Mouse (Mus musculus) heart, postnatal 0 days (tissue): ENCODE results near the gene Edem1. TPM values are rescaled to one million over a fixed set of nuclear protein-coding genes. Genes with fewer than 3 reads are reported as not detected.

ENCODE experiments used
- ATAC-seq: fragments of 200-750 bp; cut with Nextera tagmentation; 2 replicates; pipeline ENCODE4 v1.8.0; 2017; ENCODE audit warnings: low read depth, moderate number of reproducible peaks, moderate library complexity; ENCODE audit not compliant: insufficient read depth
- DNase-seq: peaks from one replicate; pipeline ENCODE4 v3.0.0-alpha.2; 2016; ENCODE audit warnings: low spot score
- H3K27ac ChIP-seq: fragments of 300-500 bp; sonication (generic); 2 replicates; pipeline ENCODE4 v1.5.1; 2014; ENCODE audit warnings: low read depth, mild to moderate bottlenecking
- H3K27me3 ChIP-seq: fragments of 300-500 bp; sonication (generic); 2 replicates; pipeline ENCODE4 v1.6.1; 2014; ENCODE audit warnings: low read length, mixed read lengths; ENCODE audit not compliant: control insufficient read depth, insufficient read depth
- H3K36me3 ChIP-seq: fragments of 300-500 bp; sonication (generic); replicated peaks from 2 replicates; pipeline ENCODE4 v1.6.1; 2014; ENCODE audit warnings: low read length, mixed read lengths; ENCODE audit not compliant: control insufficient read depth, insufficient read depth
- H3K4me1 ChIP-seq: fragments of 300-500 bp; sonication (generic); 2 replicates; pipeline ENCODE4 v1.6.1; 2014; ENCODE audit warnings: antibody characterized with exemption; ENCODE audit not compliant: control insufficient read depth, insufficient read depth
- H3K4me2 ChIP-seq: fragments of 300-500 bp; sonication (generic); 2 replicates; pipeline ENCODE4 v1.6.1; 2014; ENCODE audit warnings: low read depth, mild to moderate bottlenecking, low read length, moderate library complexity
- H3K4me3 ChIP-seq: fragments of 300-500 bp; sonication (generic); 2 replicates; pipeline ENCODE4 v1.5.1; 2014; ENCODE audit warnings: low read depth, low read length
- H3K9ac ChIP-seq: fragments of 300-500 bp; sonication (generic); replicated peaks from 2 replicates; pipeline ENCODE4 v1.6.1; 2014; ENCODE audit warnings: low read depth, low read length, mixed read lengths
- H3K9me3 ChIP-seq: fragments of 300-500 bp; sonication (generic); replicated peaks from 2 replicates; pipeline ENCODE4 v1.6.1; 2016; ENCODE audit warnings: low read length; ENCODE audit not compliant: control insufficient read depth
- CTCF ChIP-seq: IDR thresholded peaks from 2 replicates; pipeline ENCODE4 v1.5.1; 2016; ENCODE audit warnings: antibody characterized with exemption, control low read depth, low read depth
- EP300 ChIP-seq: IDR thresholded peaks from 2 replicates; pipeline ENCODE4 v1.6.1; 2016; ENCODE audit warnings: antibody characterized with exemption, low read depth
- WGBS: fragments of 180-500 bp; shearing (Covaris S2); extraction: QIAGEN DNeasy Blood & Tissue Kit; methylation state at CpG from one replicate; pipeline ENCODE4 v1.1.7; 2014; 5-methylcytosine and 5-hydroxymethylcytosine counted together
- polyA plus RNA-seq: library from polyadenylated mRNA; unstranded; fragments of >200 nt; fragmentation: Nextera tagmentation; extraction: Ambion mirVana; gene quantifications from 2 replicates; pipeline ENCODE4 v1.2.1, GENCODE M21; 2015
- total RNA-seq: library from RNA; depleted of rRNA; stranded (reverse); fragments of >200 nt; gene quantifications from 2 replicates; pipeline ENCODE4 v1.2.3, GENCODE M21; 2014; ENCODE audit warnings: low replicate concordance; rRNA removed

Edem1 gene
- total and polyA plus RNA-seq, 2 experiments from 2014 or later: 5.9 to 19.8 TPM

DNA sequence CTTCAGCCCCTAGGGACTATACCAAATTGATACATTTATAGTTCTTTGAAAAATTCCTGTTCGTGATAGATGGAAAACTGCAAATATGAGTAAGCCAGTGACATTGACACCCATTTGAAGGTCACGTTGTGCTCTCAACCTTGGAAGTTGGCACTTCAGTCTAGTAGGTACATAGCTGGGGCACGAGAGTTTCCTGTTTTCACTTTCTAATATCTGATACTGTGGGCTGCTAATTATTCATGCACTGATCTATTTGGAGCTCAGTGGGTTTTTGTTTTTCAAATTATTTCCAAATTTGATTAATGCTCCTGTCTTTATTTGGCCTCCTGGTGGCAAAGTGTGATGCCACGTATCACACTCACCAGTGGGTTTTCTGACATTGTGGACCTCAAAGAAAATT is 74.8 kb downstream of the Edem1 start:
- TF ChIP-seq CTCF: no peak
- no peak for TF ChIP-seq EP300
- no peak overlapping the region for H3K4me2 ChIP-seq
- H3K27me3 ChIP-seq: no peaks in the 10 kb centered on the region
- 63% methylated on average over 4 of the region's 4 CpGs for WGBS
- H3K4me3 ChIP-seq: no peak overlapping the region
- ATAC-seq (no peak), DNase-seq (no peak)
- H3K27ac ChIP-seq: no peak overlapping the region
- H3K9me3 ChIP-seq: no peaks in the 10 kb centered on the region
- no peaks in the 10 kb centered on the region for H3K36me3 ChIP-seq
- no peaks in the 10 kb centered on the region for H3K4me1 ChIP-seq
- no peak overlapping the region for H3K9ac ChIP-seq

GRCm38 (mm10) chr6:108906539-108906938 is 78.1 kb downstream of the Edem1 start:
- DNase-seq (no peak), ATAC-seq (no peak)
- Histone ChIP-seq H3K36me3 (no peaks in the 10 kb centered on the region), H3K4me3 (no peak overlapping the region), H3K27ac (no peak overlapping the region), H3K9me3 (no peaks in the 10 kb centered on the region), H3K4me1 (no peaks in the 10 kb centered on the region), H3K4me2 (no peak overlapping the region), H3K9ac (no peak overlapping the region), H3K27me3 (no peaks in the 10 kb centered on the region)
- 26% methylated on average over 1 of the region's 1 CpGs for whole genome bisulfite sequencing
- TF ChIP-seq CTCF (no peak), EP300 (no peak)

Other genes with a start within 250 kb of the Edem1 start
- 11.8 and 17.0 TPM in 2 replicates for gene Bhlhe40, start 168.0 kb upstream of the Edem1 start, total RNA-seq
- gene Bhlhe40, start 168.0 kb upstream of the Edem1 start, polyA plus RNA-seq: 19.5 and 19.7 TPM in 2 replicates
- gene Arl8b, start 45.5 kb upstream of the Edem1 start, total RNA-seq: 42.7 and 47.0 TPM in 2 replicates
- gene Arl8b, start 45.5 kb upstream of the Edem1 start, polyA plus RNA-seq: 52.7 and 54.7 TPM in 2 replicates